ENCODE assay signal across 17 mouse cellular contexts in the genomic region with DNA sequence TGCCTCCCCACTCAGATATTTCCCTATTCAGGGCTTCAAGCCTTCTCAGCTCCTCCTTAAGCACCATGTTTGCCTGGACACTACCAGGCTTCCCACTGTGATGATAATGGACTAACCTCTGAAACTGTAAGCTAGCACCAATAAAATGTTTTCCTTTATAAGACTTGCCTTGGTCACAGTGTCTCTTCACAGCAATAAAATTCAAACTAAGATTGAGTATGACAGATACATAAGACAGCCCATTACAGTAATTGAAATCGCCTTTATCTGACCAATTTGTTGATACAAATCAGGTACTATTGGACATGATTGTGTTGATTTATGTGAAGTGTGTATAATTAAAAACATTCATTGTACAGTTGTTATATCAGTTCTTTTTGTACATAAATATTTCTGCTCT.
DNase-seq lines count a peak whose midpoint lies in the region.
"Had no signal": no experiment of that assay in that cellular context is flagged by ENCODE, and none has a peak within 500 bp of the region (broad histone marks: within the 10 kb centered on the region; RNA-seq: fewer than 3 reads in every experiment).

No protein-coding gene starts in this region.

- H3K4me1 ChIP-seq in limb, embryonic 10.5 days: no peaks in the 10 kb centered on the region

- no peak overlapping the region for H3K4me3 ChIP-seq in limb, embryonic 10.5 days

- 67% methylated on average over 1 of the region's 1 CpGs for WGBS in limb, embryonic 10.5 days

- peak; percentile 60 for DNase-seq in retina, embryonic 14.5 days (ENCODE audit: low spot score)
- DNase-seq in retina, postnatal 1 day: peak; percentile 75
- no peak for DNase-seq in layer of hippocampus, postnatal 36 days
- no peak for DNase-seq in limb, embryonic 10.5 days (ENCODE audit: low spot score)
- DNase-seq: adrenal gland, adult 2 months; adrenal gland, adult 8-10 months; adrenal gland, postnatal 10 days; adrenal gland, postnatal 14 days; adrenal gland, postnatal 25 days; adrenal gland, postnatal 36 days; B cell, adult 2 months; cerebellum, adult 11 months; cerebellum, adult 11-12 months; cerebellum, adult 18-20 months had no signal

- H3K36me3 ChIP-seq in limb, embryonic 10.5 days: no peaks in the 10 kb centered on the region
- H3K36me3 ChIP-seq: G1E had no signal

- H3K27ac ChIP-seq in limb, embryonic 10.5 days: no peak overlapping the region

- H3K9me3 ChIP-seq in limb, embryonic 10.5 days (replicated peaks): no peaks in the 10 kb centered on the region
- H3K9me3 ChIP-seq: G1E had no signal

- H3K27me3 ChIP-seq in limb, embryonic 10.5 days (ENCODE audit: low read depth, poor library complexity, severe bottlenecking): no peaks in the 10 kb centered on the region
- H3K27me3 ChIP-seq: CH12.LX, Patski had no signal

Comparison
In these comparisons a context has a peak if more than half of its experiments do, and no peak if none do; other contexts are left out.
1. DNase-seq: peak in retina, embryonic 14.5 days (single experiment) and retina, postnatal 1 day (single experiment); none in layer of hippocampus, postnatal 36 days (0 of 2) and limb, embryonic 10.5 days (single experiment).